Mouse (Mus musculus): ENCODE measurements around the gene Gprc5a.

The Gprc5a gene

DNA sequence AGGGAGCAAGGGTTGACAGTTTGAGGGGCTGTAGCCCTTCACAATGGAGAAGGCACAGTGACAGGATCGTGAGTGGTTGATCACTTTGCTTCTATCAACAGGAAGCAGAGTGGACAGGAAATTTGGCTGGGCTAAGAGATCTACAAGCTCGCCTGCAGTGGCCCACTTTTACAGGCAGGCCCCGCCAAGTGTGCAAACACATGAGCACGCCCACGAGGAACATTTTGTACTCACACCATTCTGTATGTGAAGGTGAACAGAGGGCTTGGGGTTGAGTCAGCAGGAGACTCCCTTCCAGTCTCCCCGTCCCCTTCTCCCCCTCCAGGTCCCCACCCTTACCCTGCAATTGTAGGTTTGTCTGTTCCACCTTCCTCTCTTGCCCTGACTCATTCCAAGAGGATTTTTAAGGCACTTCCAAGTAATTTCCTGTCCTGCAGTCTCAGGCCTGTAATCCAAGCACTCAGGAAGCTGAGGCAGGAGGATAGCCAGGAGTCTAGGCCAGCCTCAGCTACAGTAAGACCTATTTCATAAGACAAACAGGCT, 9.0 kb downstream of the Gprc5a start:
- no peak for DNase-seq

DNA sequence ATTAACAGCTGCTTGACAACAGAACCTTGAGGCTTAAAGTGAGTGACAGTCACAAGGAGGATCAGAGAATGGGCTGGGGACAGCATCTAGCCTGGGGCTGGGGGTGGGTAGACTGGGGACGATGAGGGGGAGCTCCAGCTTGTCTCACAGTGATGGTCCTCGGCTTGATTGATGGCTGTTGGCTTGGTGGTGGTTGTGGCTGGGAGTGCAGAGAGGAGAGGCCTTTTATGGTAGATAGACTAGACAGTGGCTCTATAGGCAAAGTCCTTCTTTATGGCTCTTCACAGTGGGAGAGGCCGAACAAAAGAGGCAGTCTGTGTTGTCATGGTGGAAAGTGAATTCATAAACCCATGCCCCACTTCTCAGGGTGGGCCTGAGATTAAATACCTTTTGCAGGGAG, 10.8 kb downstream of the Gprc5a start:
- DNase-seq, result no peak

DNA sequence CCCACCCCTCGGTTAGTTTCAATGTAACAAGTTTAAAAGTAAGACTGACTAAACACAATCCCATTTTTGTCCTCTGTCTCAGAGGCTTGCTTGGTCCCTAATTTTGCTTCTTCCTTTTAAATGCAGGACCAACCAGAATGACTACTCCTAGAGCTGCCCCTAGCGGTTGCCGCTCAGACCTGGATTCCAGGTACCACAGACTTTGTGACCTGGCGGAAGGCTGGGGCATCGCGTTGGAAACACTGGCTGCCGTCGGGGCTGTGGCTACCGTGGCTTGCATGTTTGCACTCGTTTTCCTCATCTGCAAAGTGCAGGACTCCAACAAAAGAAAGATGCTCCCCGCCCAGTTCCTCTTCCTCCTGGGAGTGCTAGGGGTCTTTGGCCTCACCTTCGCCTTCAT, 13.0 kb downstream of the Gprc5a start:
- no peak for DNase-seq

DNA sequence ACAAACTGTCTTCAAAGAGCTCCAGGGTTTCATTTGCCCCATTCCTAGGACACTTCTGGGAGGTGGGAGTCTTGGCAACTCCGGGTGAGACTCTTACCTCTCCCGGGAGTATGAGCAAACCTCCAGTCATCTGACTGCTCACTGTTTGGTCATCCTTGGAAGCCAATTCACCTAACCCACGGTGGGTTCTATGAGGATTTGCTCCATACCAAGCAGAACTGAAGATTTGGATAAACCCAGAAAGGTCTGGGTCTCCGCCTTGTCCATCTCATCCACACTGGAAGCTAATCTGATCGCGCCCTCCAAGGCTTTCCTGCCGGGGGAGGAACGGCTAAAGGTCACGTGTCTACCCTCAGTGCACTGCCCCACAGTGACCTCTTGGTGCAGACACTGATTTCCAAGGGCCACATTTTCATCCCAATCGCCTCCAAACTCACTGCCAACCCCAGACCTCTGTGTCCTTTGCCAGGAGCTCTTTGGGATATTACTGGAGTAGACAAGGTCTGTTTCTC, 18.6 kb downstream of the Gprc5a start:
- no peak for DNase-seq

DNA sequence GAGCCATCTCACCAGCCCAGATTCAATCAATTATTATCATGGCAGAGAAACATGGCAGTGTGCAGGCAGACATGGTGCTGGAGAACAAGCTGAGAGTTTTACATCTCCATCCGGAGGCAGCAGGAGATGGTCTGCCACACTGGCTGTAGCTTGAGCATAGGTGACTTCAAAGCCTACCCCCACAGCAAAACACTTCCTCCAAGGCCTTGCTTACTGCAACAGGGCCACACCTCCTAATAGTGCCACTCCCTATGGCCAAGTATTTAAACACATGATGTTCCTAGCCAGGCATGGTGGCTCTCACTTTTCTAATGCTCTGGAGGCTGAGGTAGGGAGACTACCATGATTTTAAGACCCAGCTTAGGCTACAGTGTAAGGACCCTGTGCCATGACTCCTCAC, 20.3 kb downstream of the Gprc5a start:
- no peak for DNase-seq

DNA sequence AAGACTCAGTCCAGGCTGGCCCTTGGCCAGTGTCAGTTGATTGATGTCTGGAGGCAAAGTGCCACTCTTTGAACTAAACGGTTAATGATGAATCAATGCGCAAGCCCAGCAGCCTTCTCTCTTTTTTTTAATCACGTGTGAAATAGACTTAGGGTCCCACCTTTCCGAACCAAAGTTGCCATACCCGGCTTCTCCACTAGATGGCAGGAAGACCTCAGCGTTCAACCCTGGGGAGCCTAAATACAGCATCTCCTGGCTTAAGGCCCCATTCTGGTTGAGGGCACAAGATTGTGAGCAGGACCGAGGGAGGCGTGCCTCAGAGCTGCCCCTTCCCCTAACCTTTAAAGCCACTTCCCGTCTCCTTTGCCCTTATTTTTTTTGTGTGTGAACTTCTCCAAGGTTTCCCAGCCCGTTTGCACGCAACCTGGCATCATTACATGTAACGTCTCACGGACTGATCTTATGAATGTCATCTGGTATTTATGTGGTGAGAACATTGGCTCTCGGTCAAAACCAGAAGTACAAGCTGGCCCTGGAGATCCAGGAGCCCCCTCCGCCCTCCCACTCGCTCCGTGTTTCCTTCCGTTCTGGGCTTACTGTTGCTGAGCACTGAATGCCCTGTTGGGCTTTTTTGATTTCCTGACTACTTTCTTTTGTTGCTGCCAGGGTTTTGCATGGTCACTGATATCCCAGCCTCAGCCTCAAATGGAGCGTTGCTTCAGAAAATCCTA, 22.4 kb downstream of the Gprc5a start:
- peak; percentile 92 to 93 for DNase-seq

DNA sequence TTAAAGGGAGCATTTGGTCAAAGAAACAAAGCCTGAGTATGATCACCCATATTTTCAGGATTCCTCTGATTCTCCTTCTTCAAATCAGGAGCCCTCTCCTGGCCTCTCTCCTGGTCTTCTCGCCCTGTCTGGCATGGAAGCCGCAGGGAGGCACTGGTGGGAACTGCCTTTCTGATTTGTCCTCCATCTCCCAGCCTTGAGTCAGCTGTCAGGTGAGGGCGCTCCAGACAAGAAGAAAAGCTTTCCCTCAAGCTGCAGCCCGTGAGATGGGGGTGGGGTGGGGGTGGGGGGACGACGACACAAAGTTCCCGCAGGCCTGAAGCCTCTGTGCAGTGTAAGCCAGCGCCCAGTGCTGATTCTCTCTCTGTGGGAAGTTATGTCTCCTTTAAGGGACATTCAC, 24.3 kb downstream of the Gprc5a start:
- DNase-seq, result peak; percentile 57 to 67

DNA sequence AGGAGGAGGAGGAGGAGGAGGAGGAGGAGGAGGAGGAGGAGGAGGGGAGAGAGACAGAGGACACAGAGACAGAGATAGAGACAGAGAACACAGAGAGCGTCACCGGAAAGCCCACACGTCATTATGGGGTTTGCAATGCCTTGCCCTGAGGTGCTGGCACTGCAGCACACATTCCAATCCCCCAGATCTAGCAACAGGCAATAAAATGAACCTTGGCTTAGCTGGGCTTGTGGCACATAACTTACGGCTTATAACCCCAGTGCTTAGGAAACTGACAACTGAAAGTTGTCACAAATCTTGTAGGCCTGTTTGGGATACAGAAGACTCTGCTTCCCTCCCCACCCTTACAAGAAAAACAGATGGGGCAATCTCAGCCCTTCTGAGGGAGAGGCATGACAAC, 25.2 kb downstream of the Gprc5a start:
- no peak for DNase-seq

DNA sequence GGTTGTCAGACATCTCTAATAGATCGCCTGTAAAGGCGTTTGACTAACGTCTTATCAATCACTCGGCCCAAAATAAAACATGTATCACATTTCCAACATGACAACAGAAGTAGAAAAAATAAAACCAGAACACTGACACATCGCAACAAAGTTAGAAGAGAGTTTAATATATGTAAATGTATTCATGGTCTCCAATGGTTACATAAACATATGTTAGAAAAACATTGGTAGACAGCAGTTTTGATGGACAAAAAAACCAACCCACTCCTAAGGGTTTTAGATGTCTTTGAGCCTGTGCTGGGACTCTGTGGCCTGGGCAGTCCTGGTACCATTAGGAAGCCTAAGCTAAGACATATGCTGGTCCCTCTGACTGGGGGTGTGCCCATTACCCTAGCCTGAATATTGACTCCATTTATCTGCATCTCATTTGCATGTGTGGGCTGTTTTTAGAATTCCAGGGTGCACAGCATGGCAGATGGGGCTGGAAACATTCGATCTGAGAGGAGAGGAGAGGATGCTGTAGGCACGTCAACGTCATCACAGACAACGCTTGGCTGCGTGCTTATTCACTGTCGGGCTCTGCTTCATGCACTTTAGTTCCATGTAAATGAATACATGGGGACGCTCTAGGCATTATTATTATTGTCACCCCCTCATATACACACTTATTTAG, 27.5 kb downstream of the Gprc5a start:
- no peak for DNase-seq

DNA sequence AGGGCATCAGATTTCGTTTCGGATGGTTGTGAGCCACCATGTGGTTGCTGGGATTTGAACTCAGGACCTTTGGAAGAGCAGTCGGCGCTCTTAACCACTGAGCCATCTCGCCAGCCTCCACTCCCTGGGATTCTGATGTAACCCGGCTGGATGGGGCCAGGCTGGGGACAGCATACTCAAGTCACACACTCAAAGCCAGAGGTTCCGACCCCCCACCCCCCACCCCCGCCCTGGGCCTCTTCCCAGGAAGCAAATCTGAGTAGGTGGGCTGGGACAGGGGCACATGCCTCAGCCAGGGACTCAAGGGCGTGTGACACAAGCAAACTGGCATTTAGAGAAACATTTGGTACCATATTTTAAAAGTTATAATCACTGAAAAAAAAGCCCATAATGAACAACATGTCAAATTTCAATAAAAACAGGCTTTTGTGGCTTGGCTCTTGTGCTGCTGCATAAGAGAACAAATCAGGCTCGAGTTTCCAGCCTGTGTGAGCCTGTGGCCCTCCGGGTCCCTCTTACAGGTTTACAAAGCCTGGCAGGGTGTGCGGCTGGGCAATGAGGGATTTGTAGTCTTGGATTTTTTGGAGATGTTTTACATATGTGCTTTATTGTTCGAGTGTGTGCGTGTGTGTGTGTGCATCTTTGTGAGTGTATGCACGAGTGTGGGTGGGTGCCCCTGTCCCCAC, 35.5 kb downstream of the Gprc5a start:
- no peak for DNase-seq

DNA sequence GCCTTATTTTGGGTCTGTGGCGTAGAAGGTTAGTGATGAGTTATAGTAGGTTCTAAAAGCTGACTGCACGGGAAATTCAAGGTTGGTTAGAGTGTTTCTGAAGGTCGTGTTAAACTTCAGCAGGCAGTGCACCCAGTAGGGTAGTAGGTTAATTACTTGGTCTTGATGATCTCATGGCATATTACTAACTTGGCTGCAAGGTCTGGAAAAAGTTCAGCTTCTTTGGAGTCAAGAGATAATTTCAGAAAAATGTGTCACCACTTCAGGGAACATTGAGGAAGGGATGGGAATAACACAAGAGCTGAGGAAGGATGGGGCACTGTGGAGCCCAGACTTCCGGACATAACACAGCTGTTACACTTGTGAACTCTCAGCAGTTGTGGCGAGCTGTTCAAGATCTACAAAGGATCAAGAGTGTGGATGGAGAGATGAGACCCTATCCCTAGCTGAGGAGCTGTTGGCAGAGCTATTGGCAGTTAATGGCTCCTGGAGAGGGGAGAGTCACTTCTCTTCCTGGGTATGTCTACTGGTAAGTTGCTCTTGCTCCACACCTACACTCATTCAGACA, 37.4 kb downstream of the Gprc5a start:
- DNase-seq, result no peak

DNA sequence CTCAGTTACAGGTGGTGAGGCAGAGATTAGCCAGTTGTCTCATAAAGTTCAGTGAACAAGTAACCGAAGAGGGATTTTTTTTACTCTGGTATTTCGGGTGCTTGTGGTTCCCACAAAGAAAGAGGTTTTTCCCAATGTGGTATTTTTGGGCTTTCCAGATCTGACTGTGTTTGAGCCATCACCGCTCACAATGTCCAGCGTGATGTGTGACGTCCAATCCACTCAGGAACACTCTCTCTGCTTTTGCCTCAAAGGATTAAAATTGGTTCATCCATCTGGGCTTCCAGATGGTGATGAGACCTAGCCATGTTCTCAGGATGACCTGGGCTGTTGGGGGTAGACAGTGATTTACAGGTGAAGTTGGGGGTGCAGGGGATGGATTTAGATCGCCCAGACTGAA, 41.6 kb downstream of the Gprc5a start:
- no peak for DNase-seq

DNA sequence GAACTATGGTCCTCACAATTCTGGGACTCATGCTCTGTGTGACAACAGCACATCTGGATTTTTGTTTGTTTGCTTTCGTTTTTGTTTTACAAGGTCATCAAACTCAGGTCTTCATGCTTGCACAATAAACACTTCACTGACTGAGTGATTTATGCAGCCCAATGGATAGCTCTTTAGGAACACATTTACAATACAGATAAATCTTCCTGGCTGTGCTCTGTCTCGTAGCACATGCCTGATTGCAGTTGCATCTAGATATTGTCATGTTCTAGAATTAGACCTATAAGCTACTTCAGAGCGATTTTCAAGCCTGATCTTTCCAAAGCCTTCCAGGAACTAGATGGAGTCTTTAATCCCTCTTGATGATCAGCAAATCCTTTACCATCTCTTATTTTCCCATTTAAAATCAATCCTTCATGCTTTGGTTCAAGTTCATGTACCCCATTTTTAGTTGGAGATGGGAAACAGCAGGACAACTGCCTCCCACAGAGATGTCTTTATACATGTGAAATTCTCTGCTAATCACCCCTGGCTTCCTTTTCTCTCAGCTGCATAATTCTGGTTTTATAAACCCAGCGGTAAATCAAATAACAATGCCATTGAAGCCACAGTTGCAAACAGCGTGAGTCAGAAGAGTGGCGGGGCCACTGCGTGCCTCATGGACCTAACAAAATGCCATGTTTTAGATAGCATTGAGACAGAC, 47.1 kb downstream of the Gprc5a start:
- DNase-seq, result no peak

DNA sequence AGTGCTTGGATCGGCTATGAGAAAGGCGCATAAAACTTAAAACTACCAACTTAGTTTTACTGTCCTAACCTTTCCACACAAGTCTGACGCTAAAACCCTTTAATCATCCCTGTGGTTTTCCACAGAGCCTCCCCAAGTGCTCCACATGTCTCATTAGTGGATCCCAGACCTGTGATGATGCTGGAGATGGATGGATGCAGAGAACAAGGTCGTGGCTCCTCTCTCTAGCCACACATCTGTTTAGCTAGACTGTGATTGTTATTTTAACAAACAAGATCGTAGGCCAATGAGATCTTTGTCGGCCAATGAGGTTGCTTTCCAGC, 47.6 kb downstream of the Gprc5a start:
- DNase-seq, result no peak

DNA sequence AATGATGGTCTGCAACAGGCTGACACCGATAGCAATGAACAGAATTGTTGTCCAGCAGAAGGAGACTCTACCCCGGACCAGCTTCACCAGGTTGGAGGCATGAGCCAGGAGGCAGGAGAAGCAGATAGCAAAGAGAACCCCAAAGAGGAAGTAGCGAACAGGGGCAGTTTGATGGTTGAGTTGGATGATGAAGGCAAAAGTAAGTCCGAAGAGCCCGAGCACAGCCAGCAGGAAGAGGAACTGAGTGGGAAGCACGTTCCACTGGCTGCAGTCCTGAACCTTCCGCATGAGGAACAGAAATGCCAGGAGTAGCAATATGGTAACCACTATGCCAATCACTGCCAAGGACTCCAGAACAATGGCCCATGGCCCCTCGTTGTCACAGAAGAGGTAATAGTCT, 51.0 kb downstream of the Gprc5a start:
- DNase-seq, result no peak

DNA sequence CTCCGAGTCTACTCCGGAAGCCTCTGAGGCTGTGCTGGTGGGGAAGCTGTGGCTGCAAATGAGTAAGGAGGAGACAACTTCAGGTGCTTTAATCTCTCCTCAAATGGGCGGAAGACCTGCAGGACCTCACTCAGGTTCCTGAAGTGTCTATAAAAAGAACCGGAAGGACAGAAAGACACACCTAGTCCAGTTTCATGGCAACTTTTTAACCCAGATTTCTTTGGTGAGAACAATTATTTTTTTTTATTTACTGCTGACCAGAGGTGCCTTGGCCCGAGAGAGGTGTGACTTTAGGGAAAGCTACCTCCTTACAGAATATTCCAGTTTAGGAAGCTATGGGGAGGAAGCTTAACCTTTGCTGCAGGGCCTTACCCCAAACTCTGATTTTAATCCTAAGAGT, 52.7 kb downstream of the Gprc5a start, which contains the start of gene Gprc5d:
Gene Gprc5d (minus strand): TSS at position 101 of the 400 bp plus-strand sequence.
- DNase-seq, result no peak

DNA sequence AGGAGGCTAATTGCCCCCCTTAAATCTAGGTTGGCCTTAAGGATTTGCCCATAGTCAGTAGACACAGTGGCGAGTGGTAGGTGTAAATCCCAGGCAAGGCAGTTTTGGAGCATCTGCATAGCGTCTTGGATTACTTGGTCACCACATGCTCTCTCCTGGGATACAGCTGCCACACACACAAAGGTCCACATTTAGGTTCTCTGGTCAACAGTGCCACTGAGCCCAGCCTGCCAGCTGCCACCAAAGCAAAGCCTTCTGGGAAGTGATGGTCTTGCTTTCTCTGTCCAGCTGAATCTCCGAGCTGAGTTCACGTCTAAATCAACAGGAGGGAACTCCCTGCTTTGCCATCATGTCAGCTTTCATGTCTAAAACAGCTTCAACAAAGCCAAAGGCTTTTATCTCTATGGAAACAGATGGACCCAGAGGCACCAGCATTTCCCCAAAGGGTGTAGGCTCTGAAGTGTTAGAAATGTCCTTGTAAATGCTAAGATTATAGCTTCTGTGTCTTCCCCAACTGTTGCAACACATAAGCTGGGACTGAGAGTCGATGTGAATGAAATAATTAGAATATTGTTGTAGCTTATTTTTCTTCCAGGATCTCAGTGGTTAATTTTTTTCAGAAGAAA, 59.4 kb downstream of the Gprc5a start:
- no peak for DNase-seq

DNA sequence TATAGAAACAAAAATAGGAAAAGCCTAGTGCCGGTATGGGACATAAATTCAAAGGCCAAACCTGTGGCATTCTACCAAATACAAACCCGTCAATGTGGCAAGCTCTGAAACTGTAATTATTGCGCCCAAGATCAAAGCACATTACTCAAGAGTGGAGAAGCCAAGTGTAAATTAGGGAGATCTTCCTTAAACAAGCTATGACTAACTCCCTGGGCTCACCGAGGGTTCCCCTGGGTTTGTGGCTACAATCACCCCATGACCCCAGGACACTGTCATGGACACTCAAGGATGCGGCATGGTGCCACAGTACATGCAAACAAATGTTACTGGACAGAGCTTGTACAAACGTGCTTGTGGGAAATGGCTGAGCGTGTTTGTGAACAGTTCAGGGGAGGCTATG, 67.6 kb downstream of the Gprc5a start:
- no peak for DNase-seq

DNA sequence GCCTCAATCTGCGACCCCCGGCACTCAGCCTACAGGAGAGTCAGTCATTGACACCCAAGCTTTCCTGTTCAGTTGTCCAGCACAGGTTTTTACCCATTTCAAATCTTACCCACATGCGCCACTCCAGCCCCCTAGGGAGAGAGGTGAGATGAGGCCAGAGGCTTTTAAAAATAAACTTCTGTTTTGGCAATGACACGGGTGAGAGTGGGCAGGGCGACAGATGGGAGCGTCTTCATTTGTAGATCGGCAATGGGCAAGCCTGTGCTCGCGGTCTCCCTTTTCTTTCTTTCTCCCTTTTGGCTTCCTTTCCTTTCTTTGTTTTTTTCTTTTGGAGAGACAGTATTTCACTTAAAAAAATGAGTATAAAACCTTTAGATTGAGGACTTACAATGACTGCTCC, 68.0 kb downstream of the Gprc5a start:
- no peak for DNase-seq

Data from kidney, postnatal 4 days (tissue).